Mouse (Mus musculus): ENCODE results near the gene Gh.

Gene Gh

DNA sequence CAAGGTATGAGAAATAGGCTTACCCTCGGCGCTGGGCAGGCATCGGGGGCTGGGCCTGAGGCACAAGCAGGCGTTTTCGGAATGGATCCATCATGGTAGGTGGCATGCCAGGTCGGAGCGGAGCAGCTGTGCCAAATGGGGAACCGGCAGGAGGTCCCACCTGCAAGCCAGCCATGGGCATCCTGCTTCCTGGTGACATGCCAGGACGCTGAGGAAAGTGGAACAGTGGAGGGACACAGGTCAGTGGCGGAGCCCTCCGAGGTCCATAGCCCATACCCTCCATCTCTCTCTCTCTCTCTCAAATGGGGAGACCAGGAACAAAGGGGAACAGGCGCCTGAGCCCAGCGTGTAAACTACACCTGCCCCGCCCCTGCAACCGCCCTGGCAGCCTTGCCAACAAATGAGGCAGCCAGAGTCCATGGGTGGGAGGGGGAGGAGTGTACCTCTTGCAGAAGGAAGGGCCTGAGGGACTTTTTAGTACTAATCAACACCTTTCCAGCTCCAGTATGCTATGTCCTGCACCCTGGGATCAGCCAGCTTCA, 34.3 kb downstream of the Gh start:
- no peak for TF ChIP-seq GATA4 (IDR thresholded peaks at IDR 0.05; ENCODE audit: insufficient replicate concordance, low read length)

GRCm38 (mm10) chr11:106266431-106266830, 35.2 kb downstream of the Gh start:
- TF ChIP-seq GATA4 (IDR thresholded peaks at IDR 0.05; ENCODE audit: insufficient replicate concordance, low read length): no peak

- TF ChIP-seq GATA4 (IDR thresholded peaks at IDR 0.05; ENCODE audit: insufficient replicate concordance, low read length): no peak
Observed at GRCm38 (mm10) chr11:106265570-106265969, 36.1 kb downstream of the Gh start.

DNA sequence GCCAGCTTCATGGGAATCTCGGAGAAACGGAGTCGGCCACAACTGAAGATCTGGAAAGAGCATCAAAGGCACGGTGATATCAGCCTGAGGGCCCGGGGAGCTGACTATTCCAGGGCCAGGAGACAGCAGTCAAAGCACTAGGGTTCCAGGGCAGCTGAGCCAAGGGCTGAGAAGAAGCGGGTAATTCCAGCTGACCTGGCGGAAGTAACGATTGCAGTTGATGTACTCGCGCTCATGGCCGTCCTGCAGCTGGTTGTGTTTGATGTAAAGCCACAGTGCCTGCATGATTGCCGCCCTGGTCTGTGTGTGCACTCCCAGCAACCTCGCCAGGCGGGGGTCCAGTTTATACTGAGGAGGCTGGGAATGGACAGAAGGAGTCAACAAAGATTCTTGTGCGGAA, 36.7 kb downstream of the Gh start:
- TF ChIP-seq GATA4 (IDR thresholded peaks at IDR 0.05; ENCODE audit: insufficient replicate concordance, low read length): no peak

DNA sequence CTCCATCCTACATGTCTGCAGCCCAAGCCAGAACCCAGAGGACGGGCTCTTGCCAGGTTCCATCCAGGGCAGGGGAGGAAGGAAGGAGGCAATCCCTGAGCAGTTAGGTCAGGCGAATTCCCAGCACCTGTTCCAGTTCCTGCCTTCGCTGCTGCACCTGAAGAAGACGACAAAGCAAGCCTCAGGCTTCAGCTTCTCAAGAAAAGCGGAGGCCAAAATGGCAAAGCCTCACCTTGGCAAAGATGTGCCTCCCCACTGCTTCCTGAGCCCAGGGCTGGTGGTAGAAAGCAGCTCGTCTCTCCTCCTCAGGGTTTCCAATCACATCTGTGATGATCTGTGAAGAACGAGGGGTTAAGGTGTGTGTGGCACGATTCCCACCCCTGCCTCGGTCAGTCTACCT, 37.7 kb downstream of the Gh start:
- TF ChIP-seq GATA4 (IDR thresholded peaks at IDR 0.05; ENCODE audit: insufficient replicate concordance, low read length): no peak

DNA sequence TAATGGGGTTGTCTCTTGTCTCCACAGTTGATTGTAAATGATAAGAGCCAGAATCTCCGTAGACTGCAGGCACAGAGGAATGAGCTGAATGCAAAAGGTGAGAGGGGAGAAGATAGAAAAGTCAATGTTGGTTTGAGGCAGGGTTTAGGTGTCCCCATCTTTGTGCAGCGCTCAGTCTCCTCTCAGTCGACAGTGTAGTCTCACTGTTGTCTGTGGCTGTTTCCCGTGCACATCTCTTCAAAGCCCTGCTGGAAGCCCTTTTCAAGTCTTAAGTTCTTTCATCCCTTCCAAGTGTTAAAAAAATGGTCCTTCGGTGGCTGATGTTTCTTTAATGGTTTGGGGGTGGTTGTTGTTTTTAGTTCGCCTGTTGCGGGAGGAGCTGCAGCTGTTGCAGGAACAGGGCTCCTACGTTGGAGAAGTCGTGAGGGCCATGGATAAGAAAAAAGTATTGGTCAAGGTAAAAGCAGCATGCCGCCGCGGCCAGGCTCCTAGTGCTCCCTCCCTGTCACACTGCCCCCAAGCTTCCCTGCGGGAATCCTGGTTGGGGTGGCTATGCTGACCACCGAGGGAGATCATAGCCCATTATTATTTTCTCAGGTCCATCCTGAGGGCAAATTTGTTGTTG, 40.7 kb downstream of the Gh start:
- no peak for TF ChIP-seq GATA4 (IDR thresholded peaks at IDR 0.05; ENCODE audit: insufficient replicate concordance, low read length)

DNA sequence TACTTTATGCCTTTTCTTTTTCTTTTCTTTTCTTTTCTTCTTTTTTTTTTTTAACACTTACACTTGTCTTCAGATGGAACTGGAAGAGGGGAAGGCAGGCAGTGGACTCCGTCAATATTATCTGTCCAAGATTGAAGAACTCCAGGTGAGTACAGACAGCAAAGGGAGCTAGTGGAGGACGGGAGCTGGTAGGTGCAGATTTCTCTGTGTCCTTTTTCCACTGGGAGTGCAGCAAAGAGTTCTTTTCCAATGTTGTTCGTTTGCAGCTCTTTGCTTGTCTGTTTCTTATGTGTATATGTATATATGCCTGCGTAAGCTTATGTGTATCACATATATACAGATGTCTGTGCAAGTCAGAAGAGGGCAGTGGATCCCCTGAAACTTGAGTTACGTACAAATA, 44.9 kb downstream of the Gh start:
- no peak for TF ChIP-seq GATA4 (IDR thresholded peaks at IDR 0.05; ENCODE audit: insufficient replicate concordance, low read length)

DNA sequence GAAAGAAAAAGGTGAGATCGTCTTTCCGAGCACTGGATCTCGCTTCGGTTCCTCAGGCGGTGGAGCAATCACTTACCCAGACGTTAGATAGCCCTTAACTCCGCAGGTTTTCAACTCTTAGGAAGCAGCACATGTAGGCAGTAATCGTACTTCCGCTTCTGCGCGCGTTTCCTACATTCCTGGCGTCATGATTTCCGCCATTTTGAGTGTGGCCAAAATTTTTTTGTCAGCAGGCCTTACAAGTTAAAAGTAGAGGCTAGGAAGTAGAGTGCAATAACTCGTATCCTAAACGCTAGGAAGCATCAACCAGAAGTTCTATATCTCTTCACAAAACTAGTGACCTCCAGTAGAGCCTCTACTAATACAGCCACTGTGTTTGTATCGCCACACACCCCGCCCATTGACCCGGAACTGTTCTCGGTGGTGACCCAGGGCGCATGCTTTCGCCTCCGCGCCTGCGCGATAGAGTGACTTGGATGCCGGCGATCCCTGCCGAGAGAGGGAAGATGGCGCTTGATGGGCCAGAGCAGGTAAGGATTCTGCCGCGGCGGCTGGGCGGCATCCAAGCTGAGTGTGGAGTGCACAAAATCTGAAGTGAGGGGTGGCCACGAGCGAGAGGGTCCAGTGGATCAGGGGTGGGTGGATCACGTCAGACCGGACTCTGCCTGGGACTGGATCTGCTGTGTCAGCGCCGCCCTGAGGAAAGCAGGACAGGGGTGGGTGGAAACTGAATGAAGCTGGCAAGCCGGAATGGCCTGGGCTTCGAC, 45.8 kb downstream of the Gh start, which contains the start of the genes Ftsj3 and Psmc5:
Ftsj3 (minus strand) TSS at position 395 of the 767 bp plus-strand sequence.
Psmc5 (plus strand) TSS at position 470 of the 767 bp plus-strand sequence.
- TF ChIP-seq GATA4 (IDR thresholded peaks at IDR 0.05; ENCODE audit: insufficient replicate concordance, low read length): no peak

DNA sequence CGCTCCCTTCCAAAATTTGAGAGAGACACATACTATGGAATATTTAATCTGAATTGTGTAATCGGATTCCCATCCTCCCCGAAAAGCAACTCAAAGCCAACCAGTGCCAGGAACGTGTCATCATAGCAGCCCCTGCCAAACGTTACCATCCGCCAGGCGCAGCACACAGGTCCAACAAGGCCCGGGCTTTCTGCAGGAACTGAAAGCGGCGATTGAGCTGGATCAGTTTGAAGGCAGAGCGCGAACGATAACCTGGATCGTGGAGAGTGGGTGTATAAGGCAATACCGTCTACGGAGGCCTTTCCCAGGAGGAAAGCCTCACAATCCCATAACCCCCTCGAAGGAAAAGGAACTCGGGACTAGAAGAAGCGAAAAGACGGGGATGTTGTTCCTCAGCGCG, 46.5 kb downstream of the Gh start:
- TF ChIP-seq GATA4 (IDR thresholded peaks at IDR 0.05; ENCODE audit: insufficient replicate concordance, low read length): no peak

GRCm38 (mm10) chr11:106254767-106255166, 46.9 kb downstream of the Gh start:
- no peak for TF ChIP-seq GATA4 (IDR thresholded peaks at IDR 0.05; ENCODE audit: insufficient replicate concordance, low read length)

Measured in liver, adult (tissue).